9 mouse cellular contexts compared by ENCODE assay signal in genomic region chr9:20662325-20662724, GRCm38 (mm10). TPM values are rescaled to one million over a fixed set of nuclear protein-coding genes. Genes with fewer than 3 reads are reported as not detected.
DNase-seq lines count a peak whose midpoint lies in the region; ATAC-seq lines count a peak whose summit lies in the region.
"Had no signal": no experiment of that assay in that cellular context is flagged by ENCODE, and none has a peak within 500 bp of the region (broad histone marks: within the 10 kb centered on the region; RNA-seq: fewer than 3 reads in every experiment).

No protein-coding gene starts in this region.

- H3K9ac ChIP-seq in hindbrain, embryonic 11.5 days (ENCODE audit: low read depth, low read length) = no peak overlapping the region
- H3K9ac ChIP-seq in midbrain, embryonic 13.5 days (replicated peaks) = peak overlapping the region; percentile 24; the same call in 1 of the 2 replicates
- H3K9ac ChIP-seq: limb, embryonic 15.5 days had no signal

- H3K9me3 ChIP-seq in hindbrain, embryonic 11.5 days (ENCODE audit: control insufficient read depth, low read length) = no peaks in the 10 kb centered on the region
- no peaks in the 10 kb centered on the region for H3K9me3 ChIP-seq in midbrain, embryonic 13.5 days
- H3K9me3 ChIP-seq: limb, embryonic 15.5 days had no signal

- no peaks in the 10 kb centered on the region for H3K27me3 ChIP-seq in hindbrain, embryonic 11.5 days (ENCODE audit: control insufficient read depth, insufficient read depth, low read length)
- no peaks in the 10 kb centered on the region for H3K27me3 ChIP-seq in midbrain, embryonic 13.5 days
- H3K27me3 ChIP-seq: limb, embryonic 15.5 days had no signal

- H3K36me3 ChIP-seq in hindbrain, embryonic 11.5 days (ENCODE audit: control insufficient read depth, insufficient read depth, low read length) = peaks cover 10% of the 10 kb centered on the region; the same call in 1 of the 2 replicates
- H3K36me3 ChIP-seq in midbrain, embryonic 13.5 days = peaks cover 73% of the 10 kb centered on the region

- 59% methylated on average over 3 of the region's 3 CpGs for whole genome bisulfite sequencing in hindbrain, embryonic 11.5 days
- WGBS in midbrain, embryonic 13.5 days = 44% methylated on average over 3 of the region's 3 CpGs

- H3K4me1 ChIP-seq in hindbrain, embryonic 11.5 days (replicated peaks; ENCODE audit: control insufficient read depth, insufficient read depth, low read length) = peaks cover 19% of the 10 kb centered on the region
- H3K4me1 ChIP-seq in midbrain, embryonic 13.5 days (replicated peaks) = peaks cover 52% of the 10 kb centered on the region

- H3K27ac ChIP-seq in hindbrain, embryonic 11.5 days (ENCODE audit: low read depth, low read length) = peak overlapping the region; percentile 80
- peak overlapping the region; percentile 85 for H3K27ac ChIP-seq in midbrain, embryonic 13.5 days
- H3K27ac ChIP-seq: limb, embryonic 15.5 days had no signal

- peak; percentile 51 for DNase-seq in heart, adult 8-10 months (ENCODE audit: low spot score)
- no peak for DNase-seq in heart, adult 11 months
- peak; percentile 67 for DNase-seq in adipocyte (ENCODE audit: low spot score)
- peak; percentile 84 for DNase-seq in hindbrain, embryonic 11.5 days (ENCODE audit: low spot score)
- peak; percentile 63 to 83 for DNase-seq in left cerebral cortex, postnatal 10 days (ENCODE audit: extremely low spot score in 1 of 2, low spot score in 2 of 2)
- peak; percentile 47 to 76 for DNase-seq in spleen, postnatal 10 days (ENCODE audit: low spot score in 2 of 2)

- H3K4me3 ChIP-seq in hindbrain, embryonic 11.5 days (ENCODE audit: low read depth, low read length) = no peak overlapping the region
- H3K4me3 ChIP-seq in midbrain, embryonic 13.5 days (replicated peaks) = no peak overlapping the region
- H3K4me3 ChIP-seq: limb, embryonic 15.5 days had no signal

- peak; percentile 74 for ATAC-seq in erythroblast, adult 5-6 weeks (replicated peaks; ENCODE audit: low FRiP score, poor library complexity, severe bottlenecking)
- ATAC-seq in hindbrain, embryonic 11.5 days (ENCODE audit: low FRiP score) = peak; percentile 41
- peak; percentile 27; the same call in 1 of the 2 replicates for ATAC-seq in midbrain, embryonic 13.5 days

- no peak overlapping the region for H3K4me2 ChIP-seq in hindbrain, embryonic 11.5 days (replicated peaks; ENCODE audit: low read depth, low read length)
- H3K4me2 ChIP-seq in midbrain, embryonic 13.5 days (replicated peaks) = no peak overlapping the region
- H3K4me2 ChIP-seq: limb, embryonic 15.5 days had no signal

- intact Hi-C loops in left cerebral cortex, postnatal 10 days (cut with DNase I) = loop anchor here (1.0 to 5.0 kb wide), 3 partner anchors 65 to 170 kb away; no protein-coding TSS in a partner anchor

RNA-seq across cellular contexts. Expression of gene Pin1, which starts 10.4 kb away (rescaled TPM):
- total RNA-seq in heart, adult 8-10 months (2022) = 10 to 100 TPM; 18.2 to 20.3 (median 19.7) TPM
- total RNA-seq in erythroblast, adult 5-6 weeks (2015; ENCODE audit: low replicate concordance) = 4.2 and 4.6 TPM in 2 replicates
- total RNA-seq in erythroblast, adult 5-6 weeks (2017; ENCODE audit: low replicate concordance) = 2.1 and 3.8 TPM in 2 replicates
- 65.2 and 65.9 TPM in 2 replicates for polyA plus RNA-seq in hindbrain, embryonic 11.5 days (2014; fragmentation: Nextera tagmentation; extraction: Ambion mirVana)
- 10 to 100 TPM; 38.7 to 40.0 TPM for total RNA-seq in left cerebral cortex, postnatal 10 days (2021)
- polyA plus RNA-seq in midbrain, embryonic 13.5 days (2015; fragmentation: Nextera tagmentation; extraction: Ambion mirVana) = 62.0 and 63.2 TPM in 2 replicates

RNA-seq across cellular contexts. Expression of gene Fbxl12, which starts 17.8 kb away (rescaled TPM):
- total RNA-seq in heart, adult 8-10 months (2022) = 10 to 100 TPM in 2 of 4 experiments, 1 to 10 TPM in 2; 8.2 to 11.4 (median 10.2) TPM
- total RNA-seq in erythroblast, adult 5-6 weeks (2015; ENCODE audit: low replicate concordance) = 7.5 and 18.8 TPM in 2 replicates
- 2.3 and 3.2 TPM in 2 replicates for total RNA-seq in erythroblast, adult 5-6 weeks (2017; ENCODE audit: low replicate concordance)
- 12.6 and 14.3 TPM in 2 replicates for polyA plus RNA-seq in hindbrain, embryonic 11.5 days (2014; fragmentation: Nextera tagmentation; extraction: Ambion mirVana)
- 10 to 100 TPM; 18.0 to 19.5 TPM for total RNA-seq in left cerebral cortex, postnatal 10 days (2021)
- polyA plus RNA-seq in midbrain, embryonic 13.5 days (2015; fragmentation: Nextera tagmentation; extraction: Ambion mirVana) = 17.7 and 19.0 TPM in 2 replicates

RNA-seq across cellular contexts. Expression of gene Ubl5, which starts 19.6 kb away (rescaled TPM):
- 100 to 1,000 TPM; 229 to 288 (median 277) TPM for total RNA-seq in heart, adult 8-10 months (2022)
- 139 and 174 TPM in 2 replicates for total RNA-seq in erythroblast, adult 5-6 weeks (2015; ENCODE audit: low replicate concordance)
- 32.8 and 53.8 TPM in 2 replicates for total RNA-seq in erythroblast, adult 5-6 weeks (2017; ENCODE audit: low replicate concordance)
- polyA plus RNA-seq in hindbrain, embryonic 11.5 days (2014; fragmentation: Nextera tagmentation; extraction: Ambion mirVana) = 448 and 456 TPM in 2 replicates
- 100 to 1,000 TPM; 326 to 331 TPM for total RNA-seq in left cerebral cortex, postnatal 10 days (2021)
- polyA plus RNA-seq in midbrain, embryonic 13.5 days (2015; fragmentation: Nextera tagmentation; extraction: Ambion mirVana) = 541 and 558 TPM in 2 replicates
